Mouse (Mus musculus) kidney, postnatal 0 days (tissue): ENCODE results near the gene Acsl1. TPM values are rescaled to one million over a fixed set of nuclear protein-coding genes. Genes with fewer than 3 reads are reported as not detected.
"Not testable (repeated sequence)": the region's sequence is repeated elsewhere in the genome, so short reads cannot be mapped to it uniquely, and the experiment has no call there.

Source experiments
- ATAC-seq: fragments of 200-750 bp; cut with Nextera tagmentation; replicated peaks from 2 replicates; pipeline ENCODE4 v1.8.0; 2017; ENCODE audit warnings: low read depth, moderate number of reproducible peaks, moderate TSS enrichment, moderate library complexity; ENCODE audit not compliant: low FRiP score
- DNase-seq: peaks from one replicate; pipeline ENCODE4 v3.0.0-alpha.2; 2016; ENCODE audit warnings: low spot score
- H3K27ac ChIP-seq: fragments of 300-500 bp; sonication (generic); 2 replicates; pipeline ENCODE4 v1.5.1; 2014; ENCODE audit warnings: mild to moderate bottlenecking
- H3K27me3 ChIP-seq: fragments of 300-500 bp; sonication (generic); 2 replicates; pipeline ENCODE4 v1.6.1; 2014; ENCODE audit warnings: low read length, mixed read lengths; ENCODE audit not compliant: insufficient read depth
- H3K36me3 ChIP-seq: fragments of 300-500 bp; sonication (generic); 2 replicates; pipeline ENCODE4 v1.6.1; 2014; ENCODE audit warnings: low read length, mixed read lengths; ENCODE audit not compliant: insufficient read depth
- H3K4me1 ChIP-seq: fragments of 300-500 bp; sonication (generic); replicated peaks from 2 replicates; pipeline ENCODE4 v1.6.1; 2014; ENCODE audit warnings: antibody characterized with exemption, low read length, mixed read lengths; ENCODE audit not compliant: insufficient read depth
- H3K4me2 ChIP-seq: fragments of 300-500 bp; sonication (generic); 2 replicates; pipeline ENCODE4 v1.6.1; 2014; ENCODE audit warnings: mild to moderate bottlenecking, low read length, moderate library complexity, mixed read lengths
- H3K4me3 ChIP-seq: fragments of 300-500 bp; sonication (generic); replicated peaks from 2 replicates; pipeline ENCODE4 v1.5.1; 2014; ENCODE audit warnings: low read depth, low read length
- H3K9ac ChIP-seq: fragments of 300-500 bp; sonication (generic); 2 replicates; pipeline ENCODE4 v1.6.1; 2014; ENCODE audit warnings: low read depth, low read length
- H3K9me3 ChIP-seq: fragments of 300-500 bp; sonication (generic); replicated peaks from 2 replicates; pipeline ENCODE4 v1.6.1; 2016; ENCODE audit warnings: low read length, inconsistent platforms, mixed read lengths
- CTCF ChIP-seq: IDR thresholded peaks from 2 replicates; pipeline ENCODE4 v1.5.1; 2016; ENCODE audit warnings: antibody characterized with exemption, low read depth, mild to moderate bottlenecking, moderate library complexity
- WGBS: fragments of 180-500 bp; shearing (Covaris S2); extraction: QIAGEN DNeasy Blood & Tissue Kit; methylation state at CpG from one replicate; pipeline ENCODE4 v1.1.7; 2014; 5-methylcytosine and 5-hydroxymethylcytosine counted together
- polyA plus RNA-seq: library from polyadenylated mRNA; unstranded; fragments of >200 nt; fragmentation: Nextera tagmentation; extraction: Ambion mirVana; gene quantifications from 2 replicates; pipeline ENCODE4 v1.2.1, GENCODE M21; 2015

Acsl1 gene
- polyA plus RNA-seq, 1 experiment from 2014 or later, result 47.0 TPM

DNA sequence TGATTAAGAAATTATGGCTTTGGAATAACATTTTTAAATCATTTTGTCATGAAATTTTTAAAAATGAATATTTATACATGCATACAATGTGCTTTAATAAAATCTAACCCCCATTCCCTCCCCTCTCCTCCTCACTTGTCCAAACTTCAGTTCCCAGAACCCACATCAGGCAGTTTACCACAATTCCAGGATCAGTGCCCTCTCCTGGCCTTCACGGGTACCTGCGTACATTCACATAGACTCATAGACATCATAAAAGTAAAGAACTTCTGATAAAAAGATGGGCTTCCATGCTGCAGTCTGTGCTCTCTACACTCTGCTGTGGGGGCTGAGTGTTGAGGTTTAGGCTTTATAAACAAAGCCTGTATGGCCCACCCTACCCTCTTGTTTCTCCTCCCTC, 98.1 kb downstream of the Acsl1 start:
- DNase-seq, result peak; percentile 36
- 90% methylated on average over 2 of the region's 2 CpGs for WGBS

DNA sequence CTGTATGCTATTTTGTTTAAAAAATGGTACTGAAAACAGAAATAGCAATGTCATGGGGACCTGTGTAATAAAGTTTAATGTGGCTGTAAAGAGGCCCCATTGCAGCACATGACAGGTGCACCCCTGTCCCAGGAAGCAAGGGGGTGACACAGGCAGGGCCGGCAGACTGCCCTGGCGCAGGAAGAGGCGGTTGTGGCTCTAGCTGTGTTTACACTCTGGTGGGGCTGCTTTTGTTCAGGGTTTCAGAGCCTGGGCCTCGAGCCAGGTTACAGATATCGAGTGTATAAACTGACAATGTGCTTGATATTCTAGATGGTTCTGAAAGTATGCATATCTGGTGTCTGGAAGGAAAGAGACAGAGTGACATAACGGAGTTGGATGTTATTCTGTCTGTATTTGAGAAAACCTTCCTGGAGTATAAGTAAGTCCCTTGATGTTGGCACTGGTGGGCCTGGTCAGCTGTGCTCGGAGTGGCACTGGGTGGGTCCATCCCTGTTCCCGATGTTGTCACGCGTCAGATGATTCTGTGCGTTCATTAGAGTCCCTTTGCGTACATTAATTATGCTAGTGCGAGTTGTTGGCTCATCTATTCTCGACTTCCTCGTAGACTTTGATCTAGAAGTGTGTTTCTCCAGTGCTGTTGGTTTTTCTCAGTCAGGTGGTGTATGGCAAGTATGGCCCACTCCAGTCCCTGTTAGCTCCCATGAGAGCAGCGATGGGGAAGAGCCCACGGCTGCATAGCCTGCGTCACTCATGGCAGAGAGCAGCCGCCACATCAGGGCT, 99.0 kb downstream of the Acsl1 start:
- DNase-seq (no peak), ATAC-seq (no peak)
- H3K9me3 ChIP-seq, result no peaks in the 10 kb centered on the region
- H3K9ac ChIP-seq, result no peak overlapping the region
- WGBS, result 89% methylated on average over 19 of the region's 19 CpGs
- no peak overlapping the region for H3K4me3 ChIP-seq
- TF ChIP-seq CTCF, result no peak
- peaks cover 13% of the 10 kb centered on the region; the same call in 1 of the 2 replicates for H3K36me3 ChIP-seq
- H3K4me1 ChIP-seq, result no peaks in the 10 kb centered on the region
- no peaks in the 10 kb centered on the region for H3K27me3 ChIP-seq
- H3K27ac ChIP-seq, result no peak overlapping the region
- H3K4me2 ChIP-seq, result no peak overlapping the region

More for the DNA sequence above, 98.1 kb downstream of the Acsl1 start:
- no peaks in the 10 kb centered on the region for H3K9me3 ChIP-seq
- H3K4me3 ChIP-seq, result no peak overlapping the region
- 0 out of 2 replicates have a peak, but pooled peaks cover 4% of the 10 kb centered on the region for H3K36me3 ChIP-seq
- H3K4me1 ChIP-seq, result no peaks in the 10 kb centered on the region
- H3K27ac ChIP-seq, result no peak overlapping the region
- no peak overlapping the region for H3K9ac ChIP-seq
- H3K4me2 ChIP-seq, result no peak overlapping the region
- no peaks in the 10 kb centered on the region for H3K27me3 ChIP-seq
- TF ChIP-seq CTCF, result peak; percentile 57; the same call in 1 of the 2 replicates
- no peak for ATAC-seq

DNA sequence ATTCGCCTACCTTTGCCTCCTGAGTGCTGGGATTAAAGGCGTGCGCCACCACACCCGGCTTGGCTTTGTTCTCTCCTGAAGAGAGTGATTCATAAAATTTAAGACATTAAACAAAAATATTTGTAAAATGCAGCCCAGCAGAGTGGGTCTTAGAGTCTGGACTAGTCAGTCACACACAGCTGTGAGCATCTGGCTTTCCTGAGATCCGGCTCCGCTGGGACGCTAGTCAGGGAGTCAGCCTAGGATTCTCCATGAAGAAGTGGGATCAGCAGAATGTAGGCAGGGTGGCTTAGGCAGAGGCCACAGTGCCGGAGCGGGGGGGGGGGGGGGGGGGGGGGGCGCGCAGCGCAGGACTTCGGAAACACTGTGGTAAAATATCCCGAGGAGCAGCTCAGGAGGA, 99.8 kb downstream of the Acsl1 start:
- ATAC-seq, result no peak

DNA sequence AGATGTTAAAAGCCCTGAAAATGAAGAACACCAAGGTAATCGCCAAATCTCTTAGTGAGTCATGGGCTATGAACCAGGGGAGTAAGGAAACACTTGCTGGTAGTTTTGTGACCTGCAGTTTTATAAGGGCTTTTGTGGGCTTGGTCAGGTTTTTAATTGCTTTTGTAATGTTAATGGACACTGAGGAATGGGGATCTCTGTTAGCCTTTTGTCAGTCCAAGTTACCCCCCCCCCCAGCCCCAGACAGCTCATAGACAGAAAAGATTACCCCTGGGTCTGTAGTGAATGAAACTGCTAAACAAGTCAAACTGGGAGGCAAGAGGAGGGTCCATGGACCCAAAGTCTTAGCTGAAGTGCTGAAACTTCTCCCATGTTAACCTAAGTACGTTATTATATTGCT, 102.6 kb downstream of the Acsl1 start:
- no peak overlapping the region for H3K4me3 ChIP-seq
- no peak overlapping the region for H3K27ac ChIP-seq
- no peaks in the 10 kb centered on the region for H3K4me1 ChIP-seq
- TF ChIP-seq CTCF, result no peak
- ATAC-seq (no peak), DNase-seq (no peak)
- H3K4me2 ChIP-seq, result no peak overlapping the region
- H3K27me3 ChIP-seq, result no peaks in the 10 kb centered on the region
- no peaks in the 10 kb centered on the region for H3K9me3 ChIP-seq
- H3K36me3 ChIP-seq, result peaks cover 19% of the 10 kb centered on the region
- WGBS, result 89% methylated on average over 2 of the region's 2 CpGs
- no peak overlapping the region for H3K9ac ChIP-seq

More for the DNA sequence above, 99.8 kb downstream of the Acsl1 start:
- H3K4me3 ChIP-seq, result no peak overlapping the region
- no peak for TF ChIP-seq CTCF
- no peak overlapping the region for H3K9ac ChIP-seq
- H3K27ac ChIP-seq, result no peak overlapping the region
- no peak overlapping the region for H3K4me2 ChIP-seq
- no peaks in the 10 kb centered on the region for H3K4me1 ChIP-seq
- peaks cover 13% of the 10 kb centered on the region; the same call in 1 of the 2 replicates for H3K36me3 ChIP-seq
- no peaks in the 10 kb centered on the region for H3K9me3 ChIP-seq
- 87% methylated on average over 9 of the region's 14 CpGs for WGBS
- no peak for DNase-seq
- no peaks in the 10 kb centered on the region for H3K27me3 ChIP-seq

DNA sequence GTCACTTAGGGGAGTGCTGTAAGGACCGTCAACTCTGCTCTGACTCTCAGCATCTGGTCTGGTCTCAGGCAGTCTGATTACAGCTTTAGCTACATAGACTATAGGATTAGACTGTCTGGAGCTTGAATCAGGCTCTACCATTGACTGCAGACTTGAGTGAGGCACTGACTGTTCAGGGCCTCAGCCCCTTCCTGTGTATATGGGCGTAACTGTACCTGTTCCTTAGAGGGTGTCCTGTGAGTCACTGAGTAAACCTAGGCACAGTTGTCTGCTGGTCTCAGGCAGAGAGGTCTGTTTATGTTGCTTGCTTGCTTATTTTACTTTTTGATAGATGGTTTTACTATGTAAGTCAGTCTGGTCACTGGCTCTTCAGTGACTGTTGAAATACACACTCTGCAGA, 103.1 kb downstream of the Acsl1 start:
- no peak for ATAC-seq
- H3K27ac ChIP-seq, result no peak overlapping the region
- no peak for TF ChIP-seq CTCF
- no peak overlapping the region for H3K4me3 ChIP-seq
- peaks cover 20% of the 10 kb centered on the region for H3K36me3 ChIP-seq
- no peak for DNase-seq
- H3K4me1 ChIP-seq, result no peaks in the 10 kb centered on the region
- H3K9me3 ChIP-seq, result no peaks in the 10 kb centered on the region
- no peak overlapping the region for H3K4me2 ChIP-seq
- no peak overlapping the region for H3K9ac ChIP-seq
- no peaks in the 10 kb centered on the region for H3K27me3 ChIP-seq
- WGBS, result 85% methylated on average over 2 of the region's 2 CpGs

DNA sequence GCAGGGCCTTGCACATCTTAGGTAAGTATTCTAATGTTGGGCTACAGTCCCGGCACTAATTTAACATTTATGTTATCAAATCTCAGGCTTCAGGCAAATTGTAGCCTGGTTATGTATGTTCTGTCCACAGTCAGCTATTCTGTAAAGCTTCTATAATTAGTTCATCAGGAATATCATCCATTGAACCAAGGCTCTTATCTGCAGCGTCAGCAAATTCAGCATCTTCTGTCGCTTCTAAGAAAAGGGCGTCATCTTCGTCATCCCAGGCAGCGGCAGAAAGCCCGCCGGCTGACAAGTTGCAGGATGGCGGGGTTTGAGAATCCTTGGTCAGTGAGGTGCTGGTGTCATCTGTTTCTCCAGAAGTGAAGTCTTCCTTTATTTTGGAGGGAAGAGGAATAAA, 108.0 kb downstream of the Acsl1 start:
- peaks cover 30% of the 10 kb centered on the region for H3K36me3 ChIP-seq

DNA sequence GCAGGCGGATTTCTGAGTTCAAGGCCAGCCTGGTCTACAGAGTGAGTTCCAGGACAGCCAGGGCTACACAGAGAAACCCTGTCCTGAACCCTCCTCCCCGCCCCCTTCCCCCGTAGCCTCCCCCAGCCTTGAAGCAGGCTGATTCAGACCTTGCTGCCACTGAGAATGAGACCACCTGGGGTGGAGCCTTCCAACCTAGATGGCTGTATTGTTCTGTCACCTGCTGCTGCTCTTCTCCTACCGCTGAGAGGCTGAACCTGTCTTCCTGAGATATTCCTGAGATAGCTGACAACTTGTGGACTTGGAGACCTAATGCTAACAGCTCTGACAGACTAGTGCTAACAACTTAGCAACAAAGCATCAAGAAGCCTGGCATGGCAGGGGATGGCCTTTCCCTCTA, 113.5 kb downstream of the Acsl1 start:
- not testable (repeated sequence) for H3K27ac ChIP-seq, H3K9me3 ChIP-seq, H3K4me1 ChIP-seq, DNase-seq, H3K27me3 ChIP-seq, ATAC-seq, H3K4me3 ChIP-seq, H3K4me2 ChIP-seq, H3K9ac ChIP-seq, H3K36me3 ChIP-seq
- WGBS, result 41% methylated on average over 4 of the region's 4 CpGs

More for the DNA sequence above, 108.0 kb downstream of the Acsl1 start:
- H3K9ac ChIP-seq, result no peak overlapping the region
- H3K4me2 ChIP-seq, result no peak overlapping the region
- DNase-seq (no peak), ATAC-seq (no peak)
- H3K4me1 ChIP-seq, result no peaks in the 10 kb centered on the region
- H3K27ac ChIP-seq, result no peak overlapping the region
- no peaks in the 10 kb centered on the region for H3K9me3 ChIP-seq
- 96% methylated on average over 9 of the region's 9 CpGs for WGBS
- H3K4me3 ChIP-seq, result no peak overlapping the region
- no peak for TF ChIP-seq CTCF
- H3K27me3 ChIP-seq, result no peaks in the 10 kb centered on the region
